Mouse (Mus musculus) small intestine, adult 2 months (tissue): ENCODE results near the gene Rapgef3. TPM values are rescaled to one million over a fixed set of nuclear protein-coding genes. Genes with fewer than 3 reads are reported as not detected.

Experiments used
- H3K27ac ChIP-seq: fragments of 200-500 bp; 2 replicates; pipeline ENCODE4 v1.5.1; 2012; ENCODE audit warnings: low read depth, low read length, control low read depth, inconsistent platforms; ENCODE audit not compliant: insufficient read depth
- H3K27me3 ChIP-seq: fragments of 200-500 bp; 2 replicates; pipeline ENCODE4 v1.6.1; 2012; ENCODE audit warnings: mild to moderate bottlenecking, moderate library complexity, low read length, inconsistent platforms; ENCODE audit not compliant: control insufficient read depth, insufficient read depth
- H3K36me3 ChIP-seq: fragments of 200-500 bp; 2 replicates; pipeline ENCODE4 v1.6.1; 2012; ENCODE audit warnings: mild to moderate bottlenecking, low read length, control low read depth, inconsistent platforms; ENCODE audit not compliant: control insufficient read depth, insufficient read depth
- H3K4me1 ChIP-seq: fragments of 200-500 bp; 2 replicates; pipeline ENCODE4 v1.6.1; 2012; ENCODE audit warnings: low read length, inconsistent platforms, mixed read lengths; ENCODE audit not compliant: control insufficient read depth, insufficient read depth, insufficient read length
- H3K4me3 ChIP-seq: fragments of 200-500 bp; 2 replicates; pipeline ENCODE4 v1.5.1; 2012; ENCODE audit warnings: low read depth, mild to moderate bottlenecking, control low read depth, inconsistent platforms, low read length, moderate library complexity
- CTCF ChIP-seq: fragments of 200-500 bp; IDR thresholded peaks from 2 replicates; pipeline ENCODE4 v1.5.1; 2012; ENCODE audit warnings: low read depth, mild to moderate bottlenecking, control low read depth, inconsistent platforms, low read length, moderate library complexity, mixed read lengths; ENCODE audit not compliant: insufficient replicate concordance, insufficient read length; ENCODE audit errors: extremely low read depth
- POLR2A ChIP-seq: fragments of 200-500 bp; IDR thresholded peaks from 2 replicates; pipeline ENCODE4 v1.6.1; 2012; ENCODE audit warnings: low read depth, mild to moderate bottlenecking, control low read depth, inconsistent platforms, low read length, moderate library complexity
- WGBS: fragments of 180-500 bp; shearing (Covaris S2); methylation state at CpG from one replicate; pipeline ENCODE4 v1.1.7; 2018; 5-methylcytosine and 5-hydroxymethylcytosine counted together
- polyA plus RNA-seq: library from polyadenylated mRNA; depleted of rRNA; stranded (reverse); fragments of >200 nt; gene quantifications from 2 replicates; pipeline ENCODE4 v1.2.3, GENCODE M21; 2012

The Rapgef3 gene
- polyA plus RNA-seq, 1 experiment, result 17.1 TPM

GRCm38 (mm10) chr15:97802575-97802974 is 34.8 kb upstream of the Rapgef3 start:
- Histone ChIP-seq H3K27me3 (no peaks in the 10 kb centered on the region), H3K4me3 (no peak overlapping the region), H3K4me1 (no peaks in the 10 kb centered on the region), H3K27ac (no peak overlapping the region), H3K36me3 (peaks cover 9% of the 10 kb centered on the region)
- 68% methylated on average over 13 of the region's 13 CpGs for WGBS
- TF ChIP-seq POLR2A, result no peak
- no peak for TF ChIP-seq CTCF

GRCm38 (mm10) chr15:97801811-97802210 is 34.0 kb upstream of the Rapgef3 start:
- Histone ChIP-seq H3K27ac (no peak overlapping the region), H3K4me3 (no peak overlapping the region), H3K27me3 (no peaks in the 10 kb centered on the region), H3K36me3 (peaks cover 11% of the 10 kb centered on the region; the same call in 1 of the 2 replicates), H3K4me1 (no peaks in the 10 kb centered on the region)
- WGBS, result 85% methylated on average over 7 of the region's 7 CpGs
- TF ChIP-seq CTCF (no peak), POLR2A (no peak)

GRCm38 (mm10) chr15:97800853-97801252 is 33.1 kb upstream of the Rapgef3 start:
- no peak for TF ChIP-seq CTCF
- no peak for TF ChIP-seq POLR2A
- Histone ChIP-seq H3K27me3 (no peaks in the 10 kb centered on the region), H3K4me3 (no peak overlapping the region), H3K36me3 (peaks cover 15% of the 10 kb centered on the region; the same call in 1 of the 2 replicates), H3K4me1 (no peaks in the 10 kb centered on the region), H3K27ac (no peak overlapping the region)
- WGBS, result 92% methylated on average over 13 of the region's 13 CpGs

GRCm38 (mm10) chr15:97799446-97799845 is 31.7 kb upstream of the Rapgef3 start:
- H3K27me3 ChIP-seq, result no peaks in the 10 kb centered on the region
- H3K36me3 ChIP-seq, result peaks cover 15% of the 10 kb centered on the region; the same call in 1 of the 2 replicates
- WGBS, result 87% methylated on average over 11 of the region's 11 CpGs
- no peak overlapping the region for H3K27ac ChIP-seq
- no peak overlapping the region for H3K4me3 ChIP-seq
- TF ChIP-seq POLR2A (no peak), CTCF (no peak)
- no peaks in the 10 kb centered on the region for H3K4me1 ChIP-seq

GRCm38 (mm10) chr15:97798134-97798533 is 30.4 kb upstream of the Rapgef3 start:
- no peak for TF ChIP-seq CTCF
- no peak for TF ChIP-seq POLR2A
- H3K27me3 ChIP-seq, result no peaks in the 10 kb centered on the region
- H3K27ac ChIP-seq, result no peak overlapping the region
- H3K4me3 ChIP-seq, result no peak overlapping the region
- H3K36me3 ChIP-seq, result peaks cover 16% of the 10 kb centered on the region; the same call in 1 of the 2 replicates
- WGBS, result 73% methylated on average over 17 of the region's 17 CpGs
- H3K4me1 ChIP-seq, result no peaks in the 10 kb centered on the region

- H3K27ac ChIP-seq, result no peak overlapping the region
- no peak overlapping the region for H3K4me3 ChIP-seq
- no peak for TF ChIP-seq CTCF
- no peak for TF ChIP-seq POLR2A
- 96% methylated on average over 17 of the region's 17 CpGs for WGBS
- no peaks in the 10 kb centered on the region for H3K4me1 ChIP-seq
- peaks cover 16% of the 10 kb centered on the region; the same call in 1 of the 2 replicates for H3K36me3 ChIP-seq
- H3K27me3 ChIP-seq, result no peaks in the 10 kb centered on the region
These were observed 29.0 kb upstream of the Rapgef3 start for GRCm38 (mm10) chr15:97796674-97797310.

- no peaks in the 10 kb centered on the region for H3K4me1 ChIP-seq
- TF ChIP-seq POLR2A (no peak), CTCF (no peak)
These were observed 27.9 kb upstream of the Rapgef3 start for GRCm38 (mm10) chr15:97795559-97796235.

More at GRCm38 (mm10) chr15:97795559-97796235, 27.9 kb upstream of the Rapgef3 start:
- Histone ChIP-seq H3K36me3 (peaks cover 16% of the 10 kb centered on the region; the same call in 1 of the 2 replicates), H3K27ac (no peak overlapping the region), H3K4me3 (no peak overlapping the region), H3K27me3 (no peaks in the 10 kb centered on the region)
- WGBS, result 94% methylated on average over 10 of the region's 10 CpGs
